Mouse (Mus musculus) forebrain, embryonic 14.5 days (tissue): ENCODE data around the gene Nexn. TPM values are rescaled to one million over a fixed set of nuclear protein-coding genes. Genes with fewer than 3 reads are reported as not detected.
A peak's percentile ranks its signal among the peaks of the same experiment; 100 is the strongest.

Experiments
- ATAC-seq: fragments of 200-750 bp; cut with Nextera tagmentation; 2 replicates; pipeline ENCODE4 v1.8.0; 2017; ENCODE audit warnings: mild to moderate bottlenecking, moderate library complexity
- DNase-seq: peaks from one replicate; pipeline ENCODE4 v3.0.0-alpha.2; 2015; ENCODE audit warnings: low spot score
- H3K27ac ChIP-seq: fragments of 300-500 bp; sonication (generic); 2 replicates; pipeline ENCODE4 v1.5.1; 2014; ENCODE audit warnings: low read depth, mild to moderate bottlenecking, control low read depth, low read length, moderate library complexity
- H3K27me3 ChIP-seq: fragments of 300-500 bp; sonication (generic); replicated peaks from 2 replicates; pipeline ENCODE4 v1.6.1; 2014; ENCODE audit warnings: low read length, control low read depth, mixed read lengths; ENCODE audit not compliant: control insufficient read depth, insufficient read depth
- H3K36me3 ChIP-seq: fragments of 300-500 bp; sonication (generic); 2 replicates; pipeline ENCODE4 v1.6.1; 2014; ENCODE audit warnings: low read length, control low read depth; ENCODE audit not compliant: control insufficient read depth, insufficient read depth
- H3K4me1 ChIP-seq: fragments of 300-500 bp; sonication (generic); 2 replicates; pipeline ENCODE4 v1.6.1; 2014; ENCODE audit warnings: antibody characterized with exemption, low read length, control low read depth; ENCODE audit not compliant: control insufficient read depth, insufficient read depth
- H3K4me2 ChIP-seq: fragments of 300-500 bp; sonication (generic); 2 replicates; pipeline ENCODE4 v1.6.1; 2014; ENCODE audit warnings: mild to moderate bottlenecking, control low read depth, low read length
- H3K4me3 ChIP-seq: fragments of 300-500 bp; sonication (generic); 2 replicates; pipeline ENCODE4 v1.5.1; 2014; ENCODE audit warnings: low read depth, low read length, control low read depth
- H3K9ac ChIP-seq: fragments of 300-500 bp; sonication (generic); 2 replicates; pipeline ENCODE4 v1.6.1; 2014; ENCODE audit warnings: mild to moderate bottlenecking, low read length, control low read depth, moderate library complexity
- H3K9me3 ChIP-seq: fragments of 300-500 bp; sonication (generic); replicated peaks from 2 replicates; pipeline ENCODE4 v1.6.1; 2016; ENCODE audit warnings: low read length, control low read depth, mixed read lengths; ENCODE audit not compliant: control insufficient read depth
- WGBS: fragments of 180-500 bp; shearing (Covaris S2); extraction: QIAGEN DNeasy Blood & Tissue Kit; methylation state at CpG from one replicate; pipeline ENCODE4 v1.1.7; 2014; 5-methylcytosine and 5-hydroxymethylcytosine counted together
- polyA plus RNA-seq: library from polyadenylated mRNA; unstranded; fragments of >200 nt; fragmentation: Nextera tagmentation; extraction: Ambion mirVana; gene quantifications from 2 replicates; pipeline ENCODE4 v1.2.1, GENCODE M21; 2014

Nexn gene
- polyA plus RNA-seq, 1 experiment from 2014 or later: 1.8 TPM

GRCm38 (mm10) chr3:152210728-152211391, 55.3 kb downstream of the Nexn start:
- Histone ChIP-seq H3K36me3 (peaks cover 5% of the 10 kb centered on the region), H3K9me3 (no peaks in the 10 kb centered on the region), H3K4me3 (peak overlapping the region; percentile 93), H3K27ac (peak overlapping the region; percentile 100), H3K4me1 (peaks cover 25% of the 10 kb centered on the region), H3K9ac (peak overlapping the region; percentile 100), H3K4me2 (peak overlapping the region; percentile 97), H3K27me3 (no peaks in the 10 kb centered on the region)
- WGBS: under 1% methylated on average over 57 of the region's 68 CpGs
- DNase-seq (peak; percentile 78), ATAC-seq (peak; percentile 60)

- under 1% methylated on average over 77 of the region's 85 CpGs for WGBS
- Histone ChIP-seq H3K9me3 (no peaks in the 10 kb centered on the region), H3K36me3 (no peaks in the 10 kb centered on the region), H3K4me3 (peak within 1 kb of the TSS; percentile 93), H3K9ac (peak within 1 kb of the TSS; percentile 100), H3K4me2 (peak within 1 kb of the TSS; percentile 97), H3K4me1 (peaks cover 25% of the 10 kb centered on the region), H3K27ac (peak within 1 kb of the TSS; percentile 100), H3K27me3 (no peaks in the 10 kb centered on the region)
- DNase-seq (peak; percentile 99), ATAC-seq (peak; percentile 97)
These were observed 56.0 kb downstream of the Nexn start, which contains the start of the genes Dnajb4 and Fubp1 for GRCm38 (mm10) chr3:152209967-152210634. TSS of gene Dnajb4 (minus strand) at chr3:152210302. TSS of gene Fubp1 (plus strand) at chr3:152210422.

DNA sequence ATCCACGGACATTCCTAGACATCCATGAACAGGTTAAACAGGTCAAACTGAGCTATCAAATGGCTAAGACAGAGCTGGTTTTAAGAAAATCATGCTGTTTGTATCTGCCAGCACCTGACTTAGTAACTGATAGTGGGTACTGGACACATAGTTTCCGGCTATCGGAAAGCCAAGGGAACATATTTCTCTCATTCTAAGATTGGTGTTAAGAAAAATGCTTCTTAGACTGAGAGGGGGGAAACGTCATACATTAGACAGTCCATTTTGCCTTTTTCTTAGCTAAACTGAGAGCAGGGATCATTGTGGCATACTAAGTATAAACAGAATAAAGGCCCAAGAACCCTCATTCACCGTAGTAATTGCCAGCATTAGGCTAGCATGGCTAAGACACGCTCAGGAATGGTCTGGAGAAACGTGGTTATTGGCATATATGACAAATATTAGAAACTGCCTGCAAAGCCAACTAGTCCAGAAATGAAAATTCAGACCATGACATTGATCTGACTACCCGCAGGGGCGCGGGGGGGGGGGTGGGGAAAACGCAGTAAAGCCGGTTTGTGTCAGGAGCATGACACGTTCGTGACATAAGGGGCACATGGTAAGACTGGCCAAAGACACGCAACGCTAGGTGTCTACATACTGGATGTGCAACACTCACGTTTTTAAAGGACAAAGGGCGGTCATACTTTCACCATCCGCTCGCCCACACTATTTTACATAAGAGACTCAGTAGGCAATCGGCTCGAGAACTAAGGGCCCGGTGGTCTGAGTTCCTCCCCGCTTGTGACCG, 56.8 kb downstream of the Nexn start:
- peaks cover 23% of the 10 kb centered on the region for H3K4me1 ChIP-seq
- no peaks in the 10 kb centered on the region for H3K9me3 ChIP-seq
- 6% methylated on average over 25 of the region's 25 CpGs for WGBS
- peak overlapping the region; percentile 100 for H3K27ac ChIP-seq
- H3K27me3 ChIP-seq: no peaks in the 10 kb centered on the region
- H3K36me3 ChIP-seq: no peaks in the 10 kb centered on the region
- peak overlapping the region; percentile 93 for H3K4me3 ChIP-seq
- H3K9ac ChIP-seq: peak overlapping the region; percentile 100
- DNase-seq (peak; percentile 68), ATAC-seq (peak; percentile 30)
- peak overlapping the region; percentile 70 for H3K4me2 ChIP-seq

GRCm38 (mm10) chr3:152208096-152208885, 57.9 kb downstream of the Nexn start:
- no peak overlapping the region for H3K4me3 ChIP-seq
- H3K27ac ChIP-seq: no peak overlapping the region
- H3K27me3 ChIP-seq: no peaks in the 10 kb centered on the region
- H3K4me2 ChIP-seq: peak overlapping the region; percentile 70
- WGBS: 94% methylated on average over 7 of the region's 7 CpGs
- H3K36me3 ChIP-seq: no peaks in the 10 kb centered on the region
- no peak for ATAC-seq
- no peak overlapping the region for H3K9ac ChIP-seq
- H3K9me3 ChIP-seq: no peaks in the 10 kb centered on the region
- H3K4me1 ChIP-seq: peaks cover 21% of the 10 kb centered on the region
- DNase-seq: no peak

GRCm38 (mm10) chr3:152207156-152207555, 59.0 kb downstream of the Nexn start:
- Histone ChIP-seq H3K9me3 (no peaks in the 10 kb centered on the region), H3K9ac (no peak overlapping the region), H3K36me3 (no peaks in the 10 kb centered on the region), H3K27me3 (no peaks in the 10 kb centered on the region), H3K4me2 (no peak overlapping the region), H3K27ac (no peak overlapping the region), H3K4me3 (no peak overlapping the region), H3K4me1 (peaks cover 10% of the 10 kb centered on the region)
- DNase-seq (no peak), ATAC-seq (no peak)
- WGBS: 97% methylated on average over 4 of the region's 4 CpGs

DNA sequence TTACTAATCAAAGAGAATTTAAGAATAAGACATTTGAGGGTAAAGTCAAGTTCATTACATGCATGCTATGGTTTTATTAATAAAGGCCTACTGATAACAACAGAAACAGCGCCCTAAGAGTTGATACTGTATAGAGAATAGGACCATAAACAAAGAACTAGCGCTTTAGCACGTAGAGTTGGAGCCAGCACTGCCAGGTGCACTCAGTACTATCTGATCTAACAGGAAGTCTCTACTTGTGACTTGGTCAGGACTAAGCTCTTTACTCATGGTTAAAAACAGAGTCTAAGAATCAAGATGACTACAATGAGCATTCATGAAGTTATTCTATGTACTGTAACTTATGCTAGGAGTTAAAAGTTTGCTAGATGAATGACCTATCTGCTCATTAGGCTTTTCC, 61.6 kb downstream of the Nexn start:
- Histone ChIP-seq H3K27ac (no peak overlapping the region), H3K4me2 (no peak overlapping the region), H3K4me1 (peaks cover 3% of the 10 kb centered on the region), H3K36me3 (no peaks in the 10 kb centered on the region), H3K27me3 (no peaks in the 10 kb centered on the region), H3K4me3 (no peak overlapping the region), H3K9me3 (no peaks in the 10 kb centered on the region), H3K9ac (no peak overlapping the region)
- WGBS: 87% methylated on average over 3 of the region's 3 CpGs
- ATAC-seq (no peak), DNase-seq (no peak)

GRCm38 (mm10) chr3:152203996-152204395, 62.2 kb downstream of the Nexn start:
- no peak overlapping the region for H3K4me2 ChIP-seq
- peaks cover 1% of the 10 kb centered on the region for H3K4me1 ChIP-seq
- no peaks in the 10 kb centered on the region for H3K27me3 ChIP-seq
- DNase-seq (no peak), ATAC-seq (no peak)
- no peaks in the 10 kb centered on the region for H3K36me3 ChIP-seq
- no peaks in the 10 kb centered on the region for H3K9me3 ChIP-seq
- no peak overlapping the region for H3K4me3 ChIP-seq
- WGBS: 66% methylated on average over 3 of the region's 3 CpGs
- no peak overlapping the region for H3K27ac ChIP-seq
- no peak overlapping the region for H3K9ac ChIP-seq

DNA sequence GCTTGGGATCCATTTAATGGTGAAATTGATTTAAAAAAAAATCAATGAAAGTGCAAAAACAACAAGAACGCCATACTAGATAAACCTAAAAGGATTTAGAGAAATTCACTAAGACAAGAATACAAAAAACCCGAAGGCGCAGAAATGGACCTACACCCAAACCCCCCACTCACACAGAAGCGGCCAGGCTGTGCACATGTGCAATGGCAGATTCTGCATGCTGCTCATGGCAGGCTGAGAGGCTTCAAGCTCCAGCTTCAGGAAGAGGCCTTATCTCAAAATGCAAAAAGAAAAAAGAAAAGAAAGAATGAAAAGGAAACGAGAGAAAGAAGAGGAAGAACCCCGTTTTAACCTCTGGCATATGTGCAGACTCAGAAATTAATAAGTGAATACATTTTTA, 62.7 kb downstream of the Nexn start:
- ATAC-seq: no peak
- Histone ChIP-seq H3K36me3 (no peaks in the 10 kb centered on the region), H3K4me1 (no peaks in the 10 kb centered on the region), H3K27me3 (no peaks in the 10 kb centered on the region), H3K9me3 (no peaks in the 10 kb centered on the region), H3K4me3 (no peak overlapping the region), H3K4me2 (no peak overlapping the region), H3K27ac (no peak overlapping the region), H3K9ac (no peak overlapping the region)
- no peak for DNase-seq
- 90% methylated on average over 6 of the region's 6 CpGs for WGBS
